Mouse (Mus musculus): Measurements from ENCODE around the gene Abt1. TPM values are rescaled to one million over a fixed set of nuclear protein-coding genes. Genes with fewer than 3 reads are reported as not detected.
A peak's percentile ranks its signal among the peaks of the same experiment; 100 is the strongest.

Gene Abt1
- polyA plus RNA-seq (2014; fragmentation: Nextera tagmentation; extraction: Ambion mirVana): 8.9 and 9.8 TPM in 2 replicates

DNA sequence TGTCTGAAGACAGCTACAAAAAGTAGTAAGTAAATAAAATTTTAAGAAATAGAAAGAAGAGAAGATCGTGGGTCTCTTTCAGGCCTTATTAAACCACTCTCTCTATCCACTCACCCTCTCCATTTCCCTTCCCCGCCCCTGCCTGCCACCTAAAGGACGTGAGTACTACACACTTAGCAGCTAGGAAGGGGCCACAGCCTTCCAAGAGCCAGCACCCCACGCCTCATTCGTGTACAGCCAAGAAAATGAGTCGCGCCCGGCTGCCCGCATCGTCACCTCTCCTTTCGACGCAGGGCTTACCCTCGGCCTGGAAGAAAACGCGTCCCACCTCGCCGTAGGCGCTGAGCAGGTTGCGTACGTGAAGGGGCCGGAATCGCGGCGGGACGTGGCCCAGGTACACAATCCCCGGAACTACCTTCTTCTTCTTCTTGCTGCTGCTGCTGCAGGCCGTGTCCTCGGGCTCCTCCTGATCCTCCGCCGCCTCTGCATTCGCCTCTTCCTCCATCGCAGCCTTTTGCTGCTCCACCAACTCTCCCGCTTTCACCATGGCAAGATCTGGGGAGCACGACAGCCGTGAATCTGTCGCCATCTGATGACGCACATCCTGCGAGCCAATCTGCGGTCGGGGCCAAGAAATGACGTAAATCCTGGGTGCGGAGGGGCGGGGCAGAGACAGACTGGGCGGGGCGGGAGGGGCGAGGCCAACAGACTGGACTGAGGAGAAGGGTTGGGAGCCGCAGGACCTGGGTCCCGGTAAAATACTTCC lies at the start of gene Abt1:
Gene Abt1 (minus strand): TSS at position 581 of the 766 bp plus-strand sequence.
- ATAC-seq (replicated peaks; ENCODE audit: insufficient number of reproducible peaks, low FRiP score, low TSS enrichment): peak; percentile 83
- peak within 1 kb of the TSS; percentile 90 for H3K9ac ChIP-seq (ENCODE audit: low read depth, low read length)
- no peaks in the 10 kb centered on the region for H3K27me3 ChIP-seq (ENCODE audit: control insufficient read depth, insufficient read depth, low read length)
- peaks cover 11% of the 10 kb centered on the region; the same call in 1 of the 2 replicates for H3K36me3 ChIP-seq (ENCODE audit: control insufficient read depth, insufficient read depth, low read length)
- H3K4me1 ChIP-seq (ENCODE audit: control insufficient read depth, insufficient read depth, low read length): peaks cover 6% of the 10 kb centered on the region
- under 1% methylated on average over 48 of the region's 48 CpGs for WGBS (ENCODE audit: insufficient replicate concordance)
- peak within 1 kb of the TSS; percentile 69 for H3K4me2 ChIP-seq
- H3K9me3 ChIP-seq (replicated peaks; ENCODE audit: control insufficient read depth, low read length): no peaks in the 10 kb centered on the region
- peak within 1 kb of the TSS; percentile 97 for H3K4me3 ChIP-seq (ENCODE audit: low read depth, low read length)
- peak within 1 kb of the TSS; percentile 76 for H3K27ac ChIP-seq (ENCODE audit: low read depth, low read length)

DNA sequence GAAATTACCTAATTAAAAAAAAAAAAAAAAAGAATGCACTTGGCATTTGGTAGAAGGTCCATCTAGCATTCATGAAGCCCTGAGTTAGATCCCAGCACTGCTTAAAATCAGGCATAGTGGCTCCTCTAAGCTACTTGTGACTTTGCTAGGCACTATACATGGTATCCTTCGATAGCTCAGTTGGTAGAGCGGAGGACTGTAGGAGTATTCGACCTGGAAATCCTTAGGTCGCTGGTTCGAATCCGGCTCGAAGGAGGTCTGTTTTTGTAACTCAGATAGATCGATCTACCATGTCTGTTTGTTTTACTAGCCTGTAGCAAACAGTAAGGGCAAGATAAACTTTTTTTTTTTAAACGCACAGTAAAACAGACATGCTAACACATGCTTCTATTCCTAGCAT lies 43.2 kb upstream of the Abt1 start:
- WGBS (ENCODE audit: insufficient replicate concordance): 3% methylated on average over 9 of the region's 9 CpGs
- Histone ChIP-seq H3K36me3 (ENCODE audit: control insufficient read depth, insufficient read depth, low read length) (no peaks in the 10 kb centered on the region), H3K4me3 (ENCODE audit: low read depth, low read length) (no peak overlapping the region; the same call in 1 of the 2 replicates), H3K27me3 (ENCODE audit: control insufficient read depth, insufficient read depth, low read length) (no peaks in the 10 kb centered on the region), H3K4me2 (peak overlapping the region; percentile 31; the same call in 1 of the 2 replicates), H3K27ac (ENCODE audit: low read depth, low read length) (no peak overlapping the region), H3K9ac (ENCODE audit: low read depth, low read length) (no peak overlapping the region), H3K4me1 (ENCODE audit: control insufficient read depth, insufficient read depth, low read length) (peaks cover 7% of the 10 kb centered on the region), H3K9me3 (replicated peaks; ENCODE audit: control insufficient read depth, low read length) (no peaks in the 10 kb centered on the region)
- ATAC-seq (replicated peaks; ENCODE audit: insufficient number of reproducible peaks, low FRiP score, low TSS enrichment): peak; percentile 60; the same call in 1 of the 2 replicates

DNA sequence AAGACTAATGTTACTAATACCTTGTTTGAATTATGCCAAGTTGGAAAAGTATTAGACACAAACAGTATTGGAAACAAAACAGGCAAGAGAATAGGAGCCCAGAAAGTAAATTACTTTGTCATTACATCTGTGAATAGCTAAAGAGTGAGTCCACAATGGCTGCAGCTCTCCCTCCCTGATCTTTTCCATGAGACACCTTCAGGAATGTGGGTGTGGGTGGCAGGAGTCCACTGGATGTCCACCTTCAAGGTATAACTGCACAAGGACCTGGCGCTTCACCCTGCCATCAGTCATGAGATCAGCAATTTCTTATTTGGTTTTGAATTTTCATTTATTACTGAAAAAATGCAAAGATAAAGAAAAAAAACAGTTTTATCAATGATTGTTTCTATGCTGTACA lies 42.6 kb upstream of the Abt1 start:
- peak overlapping the region; percentile 64 for H3K4me3 ChIP-seq (ENCODE audit: low read depth, low read length)
- H3K4me2 ChIP-seq: peak overlapping the region; percentile 94
- no peak for ATAC-seq (replicated peaks; ENCODE audit: insufficient number of reproducible peaks, low FRiP score, low TSS enrichment)

DNA sequence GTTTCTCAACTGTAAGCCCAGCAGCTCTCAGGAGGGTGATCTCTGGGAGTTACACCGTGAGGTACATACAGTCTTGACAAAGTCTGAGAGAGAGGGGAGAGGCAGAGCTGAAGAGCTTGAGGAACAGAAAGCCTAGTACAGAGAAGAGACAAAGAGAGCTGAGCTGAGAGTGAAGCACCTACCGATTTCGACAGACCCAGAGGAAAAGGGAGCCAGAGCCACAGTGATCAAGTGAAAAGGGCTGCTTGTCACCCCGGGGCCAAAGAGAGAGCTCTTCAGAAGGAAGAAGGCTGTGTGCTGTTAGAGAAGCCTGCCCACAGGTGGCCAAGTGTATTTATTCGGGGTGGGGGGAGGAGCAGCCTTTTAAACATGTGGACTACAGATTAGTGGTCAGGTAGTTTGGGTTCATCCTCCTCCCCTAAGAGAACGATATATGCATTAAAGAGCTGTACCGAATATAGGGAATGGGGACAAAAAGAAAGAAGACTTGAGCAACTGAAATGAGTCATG lies 42.0 kb upstream of the Abt1 start, which contains the start of gene Btn1a1:
Gene Btn1a1 (minus strand): TSS at position 302 of the 510 bp plus-strand sequence.
- no peak within 1 kb of the TSS for H3K27ac ChIP-seq (ENCODE audit: low read depth, low read length)
- peaks cover 7% of the 10 kb centered on the region for H3K4me1 ChIP-seq (ENCODE audit: control insufficient read depth, insufficient read depth, low read length)

More for the DNA sequence above, 42.6 kb upstream of the Abt1 start:
- H3K27ac ChIP-seq (ENCODE audit: low read depth, low read length): no peak overlapping the region
- peaks cover 7% of the 10 kb centered on the region for H3K4me1 ChIP-seq (ENCODE audit: control insufficient read depth, insufficient read depth, low read length)
- no peaks in the 10 kb centered on the region for H3K36me3 ChIP-seq (ENCODE audit: control insufficient read depth, insufficient read depth, low read length)
- 48% methylated on average over 1 of the region's 1 CpGs for WGBS (ENCODE audit: insufficient replicate concordance)
- H3K27me3 ChIP-seq (ENCODE audit: control insufficient read depth, insufficient read depth, low read length): no peaks in the 10 kb centered on the region
- H3K9me3 ChIP-seq (replicated peaks; ENCODE audit: control insufficient read depth, low read length): no peaks in the 10 kb centered on the region
- no peak overlapping the region for H3K9ac ChIP-seq (ENCODE audit: low read depth, low read length)

DNA sequence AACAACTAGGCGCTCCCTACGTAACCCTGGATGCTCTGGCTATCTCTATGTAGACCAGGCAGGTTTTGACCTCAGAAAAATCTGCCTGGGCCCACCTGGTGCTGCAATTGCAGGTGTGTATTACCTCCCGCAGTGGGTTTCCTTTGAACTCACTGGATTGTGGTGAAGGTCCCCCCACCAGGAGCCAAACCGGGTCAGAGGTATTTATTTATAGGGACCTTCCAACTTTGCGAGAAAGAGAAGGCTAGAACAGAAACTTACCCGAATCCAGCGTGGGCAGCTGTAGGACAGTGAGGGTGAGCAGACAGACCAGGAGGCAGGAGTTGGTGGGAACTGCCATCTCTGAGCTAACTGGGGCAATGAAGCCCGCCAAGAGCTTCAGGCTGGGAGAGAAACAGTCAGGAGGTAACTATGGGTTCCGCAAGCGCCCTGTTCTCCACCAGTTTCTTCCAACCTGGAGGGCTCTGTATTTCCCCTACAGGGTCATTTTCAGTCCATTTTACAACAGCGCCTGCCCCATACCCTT lies 41.2 kb upstream of the Abt1 start:
- Histone ChIP-seq H3K4me1 (ENCODE audit: control insufficient read depth, insufficient read depth, low read length) (peaks cover 9% of the 10 kb centered on the region), H3K27ac (ENCODE audit: low read depth, low read length) (no peak overlapping the region), H3K36me3 (ENCODE audit: control insufficient read depth, insufficient read depth, low read length) (no peaks in the 10 kb centered on the region), H3K9ac (ENCODE audit: low read depth, low read length) (peak overlapping the region; percentile 70), H3K27me3 (ENCODE audit: control insufficient read depth, insufficient read depth, low read length) (no peaks in the 10 kb centered on the region), H3K9me3 (replicated peaks; ENCODE audit: control insufficient read depth, low read length) (no peaks in the 10 kb centered on the region), H3K4me3 (ENCODE audit: low read depth, low read length) (peak overlapping the region; percentile 64), H3K4me2 (peak overlapping the region; percentile 94)
- WGBS (ENCODE audit: insufficient replicate concordance): under 1% methylated on average over 11 of the region's 11 CpGs
- no peak for ATAC-seq (replicated peaks; ENCODE audit: insufficient number of reproducible peaks, low FRiP score, low TSS enrichment)

More for the DNA sequence above, 42.0 kb upstream of the Abt1 start, which contains the start of gene Btn1a1:
- H3K9ac ChIP-seq (ENCODE audit: low read depth, low read length): peak within 1 kb of the TSS; percentile 70
- WGBS (ENCODE audit: insufficient replicate concordance): 2% methylated on average over 7 of the region's 7 CpGs
- H3K4me3 ChIP-seq (ENCODE audit: low read depth, low read length): peak within 1 kb of the TSS; percentile 64
- no peaks in the 10 kb centered on the region for H3K27me3 ChIP-seq (ENCODE audit: control insufficient read depth, insufficient read depth, low read length)
- H3K36me3 ChIP-seq (ENCODE audit: control insufficient read depth, insufficient read depth, low read length): no peaks in the 10 kb centered on the region
- no peak for ATAC-seq (replicated peaks; ENCODE audit: insufficient number of reproducible peaks, low FRiP score, low TSS enrichment)
- no peaks in the 10 kb centered on the region for H3K9me3 ChIP-seq (replicated peaks; ENCODE audit: control insufficient read depth, low read length)
- peak within 1 kb of the TSS; percentile 94 for H3K4me2 ChIP-seq

DNA sequence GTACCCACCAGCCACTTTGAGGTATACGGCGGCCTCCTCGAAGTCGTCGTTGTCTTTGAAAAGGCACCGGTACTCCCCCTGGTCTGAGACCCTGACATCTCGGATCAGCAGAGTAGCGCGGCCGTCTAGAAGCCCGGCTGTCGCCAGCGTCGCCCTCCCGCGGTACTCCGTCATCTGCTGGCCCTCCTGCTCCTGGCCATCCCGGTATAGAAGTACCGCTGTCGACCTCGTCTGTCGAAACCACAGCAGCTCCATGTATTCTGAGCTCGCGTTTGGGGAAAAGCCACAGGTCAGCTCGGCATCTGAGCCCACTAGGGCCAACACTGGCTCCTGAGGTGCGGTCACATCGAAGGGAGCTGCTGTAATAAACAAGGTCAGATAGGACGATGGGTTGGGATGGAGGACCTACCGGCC lies 40.6 kb upstream of the Abt1 start:
- H3K36me3 ChIP-seq (ENCODE audit: control insufficient read depth, insufficient read depth, low read length): no peaks in the 10 kb centered on the region
- peak; percentile 55; the same call in 1 of the 2 replicates for ATAC-seq (replicated peaks; ENCODE audit: insufficient number of reproducible peaks, low FRiP score, low TSS enrichment)
- under 1% methylated on average over 29 of the region's 29 CpGs for WGBS (ENCODE audit: insufficient replicate concordance)
- H3K27me3 ChIP-seq (ENCODE audit: control insufficient read depth, insufficient read depth, low read length): no peaks in the 10 kb centered on the region
- peaks cover 9% of the 10 kb centered on the region for H3K4me1 ChIP-seq (ENCODE audit: control insufficient read depth, insufficient read depth, low read length)
- peak overlapping the region; percentile 70 for H3K9ac ChIP-seq (ENCODE audit: low read depth, low read length)
- H3K9me3 ChIP-seq (replicated peaks; ENCODE audit: control insufficient read depth, low read length): no peaks in the 10 kb centered on the region
- H3K27ac ChIP-seq (ENCODE audit: low read depth, low read length): 0 out of 2 replicates have a peak overlapping the region, but pooled peaks have one; percentile 35
- peak overlapping the region; percentile 94 for H3K4me2 ChIP-seq
- peak overlapping the region; percentile 64 for H3K4me3 ChIP-seq (ENCODE audit: low read depth, low read length)

DNA sequence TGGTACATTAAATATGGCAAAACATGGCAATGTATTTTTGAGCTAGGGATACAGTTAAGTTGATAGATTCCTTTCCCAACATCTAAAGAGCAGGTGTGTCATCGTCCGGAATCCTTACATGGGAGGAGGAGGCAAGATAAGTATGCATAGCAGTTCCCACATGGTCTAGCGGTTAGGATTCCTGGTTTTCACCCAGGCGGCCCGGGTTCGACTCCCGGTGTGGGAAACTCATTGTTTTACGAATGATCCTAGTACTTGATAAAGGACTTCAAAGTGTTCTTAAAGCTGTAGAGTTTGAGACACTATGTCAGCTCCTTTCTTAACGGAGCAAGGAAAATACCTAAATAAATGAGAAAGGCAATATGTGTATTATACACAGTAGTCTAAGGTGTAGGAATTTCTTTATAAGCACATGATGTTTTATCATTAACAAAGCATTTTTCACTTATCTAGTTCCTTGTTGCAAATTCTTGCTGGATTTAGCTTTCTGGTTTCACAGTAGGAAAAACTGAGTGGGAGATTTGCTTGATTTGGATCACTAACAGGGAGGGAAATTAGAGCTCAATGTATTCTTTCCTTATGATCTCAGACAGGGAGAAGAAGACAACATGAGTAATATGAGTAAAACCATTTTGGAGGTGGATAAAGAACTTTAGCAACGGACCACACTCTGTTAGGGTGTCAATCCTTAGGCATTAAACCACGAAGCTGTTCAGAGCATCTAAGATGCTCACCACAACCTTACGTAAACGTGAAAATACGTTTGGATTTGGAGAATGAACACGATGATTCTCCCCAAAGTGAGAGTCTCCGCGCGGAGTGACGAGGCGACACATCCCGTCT lies 39.9 kb upstream of the Abt1 start:
- no peaks in the 10 kb centered on the region for H3K9me3 ChIP-seq (replicated peaks; ENCODE audit: control insufficient read depth, low read length)
- peak overlapping the region; percentile 70 for H3K9ac ChIP-seq (ENCODE audit: low read depth, low read length)
- no peaks in the 10 kb centered on the region for H3K27me3 ChIP-seq (ENCODE audit: control insufficient read depth, insufficient read depth, low read length)
- peaks cover 9% of the 10 kb centered on the region for H3K4me1 ChIP-seq (ENCODE audit: control insufficient read depth, insufficient read depth, low read length)
- under 1% methylated on average over 21 of the region's 21 CpGs for WGBS (ENCODE audit: insufficient replicate concordance)
- 0 out of 2 replicates have a peak, but pooled peaks have one; percentile 46 for ATAC-seq (replicated peaks; ENCODE audit: insufficient number of reproducible peaks, low FRiP score, low TSS enrichment)
- peak overlapping the region; percentile 94 for H3K4me2 ChIP-seq
- H3K27ac ChIP-seq (ENCODE audit: low read depth, low read length): no peak overlapping the region
- no peaks in the 10 kb centered on the region for H3K36me3 ChIP-seq (ENCODE audit: control insufficient read depth, insufficient read depth, low read length)
- peak overlapping the region; percentile 64 for H3K4me3 ChIP-seq (ENCODE audit: low read depth, low read length)

DNA sequence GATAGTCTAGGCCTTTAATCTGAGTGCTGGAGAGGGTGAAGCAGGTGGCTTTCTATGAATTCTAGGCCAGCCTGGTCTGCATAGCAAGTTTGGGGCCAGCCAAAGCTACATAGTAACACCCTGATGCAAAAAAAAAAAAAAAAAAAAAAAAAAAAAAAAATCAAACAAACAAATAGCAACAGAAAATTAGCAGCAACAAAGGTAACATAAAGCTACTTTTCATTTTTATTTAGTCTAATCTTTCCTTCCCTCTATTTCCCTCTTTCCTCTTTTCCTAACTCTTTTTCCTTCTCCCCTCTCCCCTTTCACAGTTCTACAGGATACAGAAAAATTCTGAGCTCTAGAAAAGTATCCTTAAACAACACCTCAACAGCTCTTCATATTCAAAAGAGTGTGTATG lies 39.0 kb upstream of the Abt1 start:
- ATAC-seq (replicated peaks; ENCODE audit: insufficient number of reproducible peaks, low FRiP score, low TSS enrichment): no peak
- Histone ChIP-seq H3K4me1 (ENCODE audit: control insufficient read depth, insufficient read depth, low read length) (peaks cover 9% of the 10 kb centered on the region), H3K4me3 (ENCODE audit: low read depth, low read length) (no peak overlapping the region), H3K9ac (ENCODE audit: low read depth, low read length) (no peak overlapping the region), H3K27me3 (ENCODE audit: control insufficient read depth, insufficient read depth, low read length) (no peaks in the 10 kb centered on the region), H3K27ac (ENCODE audit: low read depth, low read length) (no peak overlapping the region), H3K36me3 (ENCODE audit: control insufficient read depth, insufficient read depth, low read length) (no peaks in the 10 kb centered on the region), H3K4me2 (no peak overlapping the region), H3K9me3 (replicated peaks; ENCODE audit: control insufficient read depth, low read length) (no peaks in the 10 kb centered on the region)
